Mouse (Mus musculus) activated CD4-positive, CD25-positive, alpha-beta regulatory T cell, adult 9 weeks (primary cell): ENCODE data around the gene Olfr18. TPM values are rescaled to one million over a fixed set of nuclear protein-coding genes. Genes with fewer than 3 reads are reported as not detected.

Experiments
- polyA plus RNA-seq: library from polyadenylated mRNA; unstranded; fragments of 100-300 nt; shearing (Covaris generic); gene quantifications from one replicate; pipeline ENCODE4 v1.2.1, GENCODE M21; 2017

Olfr18 gene
- polyA plus RNA-seq, result not detected

DNA sequence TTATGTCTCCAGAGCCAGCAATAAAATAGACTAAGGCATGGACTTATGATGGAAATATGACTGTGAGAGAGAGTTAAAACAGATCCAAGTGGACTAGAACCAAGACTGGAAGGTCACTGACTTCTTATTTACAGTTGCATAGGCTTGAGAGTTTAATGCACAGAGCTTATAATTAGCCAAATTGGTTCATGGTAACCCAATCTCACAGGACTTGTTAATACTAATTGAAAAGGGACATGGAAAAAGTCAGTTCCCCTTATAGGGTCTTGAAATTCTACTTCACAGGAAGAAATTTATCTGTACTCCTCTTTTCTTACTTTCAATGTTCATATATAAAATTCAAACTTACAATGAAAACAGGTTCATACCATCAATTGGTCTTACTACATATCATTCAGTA is at the start of gene Olfr18:
Olfr18 (minus strand) TSS at position 101 of the 400 bp plus-strand sequence.

DNA sequence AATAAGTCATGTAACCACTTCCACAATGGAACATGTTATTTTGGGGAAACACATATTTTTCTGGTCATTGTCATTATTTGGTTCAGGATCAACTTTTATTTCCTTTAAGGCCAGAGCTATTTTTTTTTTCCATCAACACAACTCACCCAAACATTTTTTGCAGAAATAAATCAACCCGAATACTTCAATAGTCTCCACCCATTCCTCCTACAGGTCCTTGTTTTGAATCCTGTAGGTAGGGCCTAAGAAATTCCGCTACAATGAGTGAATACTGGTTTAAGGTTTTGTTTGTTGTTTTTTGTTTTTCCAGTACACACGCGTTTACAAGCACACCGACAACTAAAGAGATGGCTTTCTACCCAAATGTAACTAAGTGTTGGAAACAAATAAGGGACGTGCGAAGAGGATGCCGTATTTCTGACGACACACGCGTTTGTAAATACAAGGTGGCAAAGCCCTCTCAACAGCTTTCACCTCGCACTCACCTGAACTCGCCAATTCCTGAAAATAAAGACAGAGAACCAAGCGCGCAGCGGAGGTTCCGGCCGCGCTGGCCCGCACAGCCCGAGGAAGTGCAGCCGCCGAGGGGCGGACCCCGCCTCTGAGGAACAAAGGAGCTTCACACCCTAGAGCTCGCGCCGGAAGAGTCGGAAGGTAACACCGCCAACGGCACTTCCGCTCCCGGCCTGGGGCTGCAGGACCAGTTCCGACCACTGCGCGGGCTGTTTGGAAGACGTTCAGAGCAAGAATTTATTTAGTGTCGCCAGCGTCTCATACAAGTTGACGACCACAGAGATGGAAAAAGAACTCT is 48.8 kb upstream of the Olfr18 start, which contains the start of gene Zfp560:
Zfp560 (minus strand) TSS at position 646 of the 811 bp plus-strand sequence.

DNA sequence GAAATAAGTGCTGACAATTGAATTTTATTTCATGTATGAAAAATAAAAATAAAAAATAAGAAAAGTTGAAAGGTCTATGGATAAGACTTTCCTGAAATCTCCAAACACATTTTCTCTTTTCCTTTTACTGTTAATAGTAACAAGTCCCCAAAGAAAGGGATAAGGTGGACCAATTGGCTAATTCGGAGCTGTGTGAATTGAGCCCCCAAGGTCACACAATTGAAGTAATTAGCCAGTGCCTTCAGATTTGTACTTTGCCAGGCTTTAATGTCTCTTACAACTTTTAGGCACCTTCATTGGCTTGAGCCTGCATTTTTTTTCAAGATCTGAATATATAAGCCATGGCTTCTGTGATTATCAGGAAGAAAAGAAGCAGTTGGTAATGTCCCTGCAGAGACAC is 37.7 kb downstream of the Olfr18 start, which contains the start of gene Olfr873:
Olfr873 (plus strand) TSS at position 301 of the 400 bp plus-strand sequence.

DNA sequence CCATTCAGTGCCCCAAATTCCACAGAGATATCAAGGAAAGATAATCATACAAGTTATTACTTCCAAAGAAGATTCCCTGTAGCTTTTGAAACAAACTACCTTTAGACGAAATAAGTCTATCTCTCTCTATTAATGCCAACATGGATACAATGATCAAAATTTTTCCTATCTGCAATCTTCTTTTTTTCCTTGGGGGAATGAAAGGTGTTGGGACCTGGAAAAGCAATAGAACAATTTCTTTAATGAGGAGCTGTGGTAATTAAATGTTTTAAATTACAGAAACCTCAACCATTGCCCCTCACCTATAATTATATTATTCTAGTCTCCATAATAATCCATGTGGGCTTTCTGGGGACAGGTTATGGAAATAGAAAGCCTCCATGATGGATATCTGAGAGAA is 53.8 kb downstream of the Olfr18 start, which contains the start of gene Olfr39:
Olfr39 (plus strand) TSS at position 301 of the 400 bp plus-strand sequence.

Other genes starting within 250 kb of the Olfr18 start
- gene Olfr868, start 237.5 kb downstream of the Olfr18 start, polyA plus RNA-seq, result not detected
- gene Olfr869, start 207.1 kb downstream of the Olfr18 start, polyA plus RNA-seq, result not detected
- not detected for gene Olfr870, start 162.0 kb downstream of the Olfr18 start, polyA plus RNA-seq
- gene Olfr871, start 123.9 kb downstream of the Olfr18 start, polyA plus RNA-seq, result not detected
- gene Olfr872, start 99.0 kb downstream of the Olfr18 start, polyA plus RNA-seq, result not detected
- gene Olfr39, start 53.7 kb downstream of the Olfr18 start, polyA plus RNA-seq, result not detected
- gene Olfr873, start 37.6 kb downstream of the Olfr18 start, polyA plus RNA-seq, result not detected
- gene Zfp560, start 49.1 kb upstream of the Olfr18 start, polyA plus RNA-seq, result 30.6 TPM
- 34.8 TPM for gene Zfp26, start 124.1 kb upstream of the Olfr18 start, polyA plus RNA-seq
- 30.7 TPM for gene Zfp426, start 156.7 kb upstream of the Olfr18 start, polyA plus RNA-seq
- 35.0 TPM for gene Zfp266, start 185.3 kb upstream of the Olfr18 start, polyA plus RNA-seq
- gene Zfp846, start 245.2 kb upstream of the Olfr18 start, polyA plus RNA-seq, result 17.5 TPM